Mouse (Mus musculus): ENCODE measurements around the gene Fam131b.

GRCm38 (mm10) chr6:42350021-42350967 lies 25.9 kb upstream of the Fam131b start:
- TF ChIP-seq POLR2A (IDR thresholded peaks at IDR 0.05; ENCODE audit: borderline replicate concordance, extremely low read depth, low read depth, low read length) (peak; percentile 97), CTCF (IDR thresholded peaks at IDR 0.05; ENCODE audit: insufficient read depth, low read length) (no peak)

Data from lung, adult 2 months (tissue).